Mouse (Mus musculus): Measurements from ENCODE around the gene Tmem94. TPM values are rescaled to one million over a fixed set of nuclear protein-coding genes. Genes with fewer than 3 reads are reported as not detected.
"Not testable (repeated sequence)": the region's sequence is repeated elsewhere in the genome, so short reads cannot be mapped to it uniquely, and the experiment has no call there.

Gene Tmem94
- polyA plus RNA-seq, 1 experiment from 2014 or later: 20.8 TPM

- ATAC-seq (ENCODE audit: low FRiP score); H3K36me3 ChIP-seq (replicated peaks; ENCODE audit: control insufficient read depth, insufficient read depth): not testable (repeated sequence)
Observed at GRCm38 (mm10) chr11:115762176-115762575, 3.1 kb upstream of the Tmem94 start.

GRCm38 (mm10) chr11:115764698-115765097, 535 bp upstream of the Tmem94 start:
- H3K9me3 ChIP-seq (ENCODE audit: control insufficient read depth, low read length): no peaks in the 10 kb centered on the region
- H3K4me3 ChIP-seq (replicated peaks; ENCODE audit: low read length): peak overlapping the region; percentile 64
- peak overlapping the region; percentile 28; the same call in 1 of the 2 replicates for H3K9ac ChIP-seq
- no peaks in the 10 kb centered on the region for H3K36me3 ChIP-seq (replicated peaks; ENCODE audit: control insufficient read depth, insufficient read depth)
- DNase-seq (ENCODE audit: low spot score) (no peak), ATAC-seq (ENCODE audit: low FRiP score) (no peak)
- peak overlapping the region; percentile 47 for H3K4me2 ChIP-seq (replicated peaks)
- WGBS: 28% methylated on average over 2 of the region's 2 CpGs
- peak overlapping the region; percentile 33; the same call in 1 of the 2 replicates for H3K27ac ChIP-seq
- peaks cover 24% of the 10 kb centered on the region for H3K4me1 ChIP-seq (replicated peaks; ENCODE audit: control insufficient read depth, insufficient read depth, low read length)
- no peaks in the 10 kb centered on the region for H3K27me3 ChIP-seq (ENCODE audit: control insufficient read depth, insufficient read depth, low read length)

More at GRCm38 (mm10) chr11:115762176-115762575, 3.1 kb upstream of the Tmem94 start:
- 95% methylated on average over 7 of the region's 7 CpGs for WGBS
- H3K4me1 ChIP-seq (replicated peaks; ENCODE audit: control insufficient read depth, insufficient read depth, low read length); H3K27ac ChIP-seq; H3K27me3 ChIP-seq (ENCODE audit: control insufficient read depth, insufficient read depth, low read length); H3K4me3 ChIP-seq (replicated peaks; ENCODE audit: low read length); H3K9ac ChIP-seq; DNase-seq (ENCODE audit: low spot score); H3K9me3 ChIP-seq (ENCODE audit: control insufficient read depth, low read length); H3K4me2 ChIP-seq (replicated peaks): not testable (repeated sequence)

- ATAC-seq (ENCODE audit: low FRiP score) (peak; percentile 73), DNase-seq (ENCODE audit: low spot score) (peak; percentile 61)
- Histone ChIP-seq H3K4me2 (replicated peaks) (peak overlapping the region; percentile 85), H3K27me3 (ENCODE audit: control insufficient read depth, insufficient read depth, low read length) (no peaks in the 10 kb centered on the region), H3K9ac (peak overlapping the region; percentile 92), H3K27ac (peak overlapping the region; percentile 92), H3K9me3 (ENCODE audit: control insufficient read depth, low read length) (no peaks in the 10 kb centered on the region), H3K4me3 (replicated peaks; ENCODE audit: low read length) (peak overlapping the region; percentile 64), H3K36me3 (replicated peaks; ENCODE audit: control insufficient read depth, insufficient read depth) (no peaks in the 10 kb centered on the region), H3K4me1 (replicated peaks; ENCODE audit: control insufficient read depth, insufficient read depth, low read length) (peaks cover 27% of the 10 kb centered on the region)
- WGBS: under 1% methylated on average over 34 of the region's 34 CpGs
Observed at GRCm38 (mm10) chr11:115765607-115766141, 441 bp downstream of the Tmem94 start.

- peak overlapping the region; percentile 85 for H3K4me2 ChIP-seq (replicated peaks)
- H3K27ac ChIP-seq: peak overlapping the region; percentile 92
- DNase-seq (ENCODE audit: low spot score) (no peak), ATAC-seq (ENCODE audit: low FRiP score) (no peak)
- no peaks in the 10 kb centered on the region for H3K36me3 ChIP-seq (replicated peaks; ENCODE audit: control insufficient read depth, insufficient read depth)
- H3K27me3 ChIP-seq (ENCODE audit: control insufficient read depth, insufficient read depth, low read length): no peaks in the 10 kb centered on the region
- H3K4me3 ChIP-seq (replicated peaks; ENCODE audit: low read length): peak overlapping the region; percentile 64
- H3K9me3 ChIP-seq (ENCODE audit: control insufficient read depth, low read length): no peaks in the 10 kb centered on the region
- WGBS: 39% methylated on average over 13 of the region's 13 CpGs
- peaks cover 27% of the 10 kb centered on the region for H3K4me1 ChIP-seq (replicated peaks; ENCODE audit: control insufficient read depth, insufficient read depth, low read length)
- H3K9ac ChIP-seq: peak overlapping the region; percentile 92
Observed at GRCm38 (mm10) chr11:115766356-115766943, 1.2 kb downstream of the Tmem94 start.

- no peaks in the 10 kb centered on the region for H3K36me3 ChIP-seq (replicated peaks; ENCODE audit: control insufficient read depth, insufficient read depth)
- peaks cover 27% of the 10 kb centered on the region for H3K4me1 ChIP-seq (replicated peaks; ENCODE audit: control insufficient read depth, insufficient read depth, low read length)
- no peaks in the 10 kb centered on the region for H3K27me3 ChIP-seq (ENCODE audit: control insufficient read depth, insufficient read depth, low read length)
- 85% methylated on average over 8 of the region's 8 CpGs for WGBS
- no peaks in the 10 kb centered on the region for H3K9me3 ChIP-seq (ENCODE audit: control insufficient read depth, low read length)
- ATAC-seq (ENCODE audit: low FRiP score) (no peak), DNase-seq (ENCODE audit: low spot score) (no peak)
- H3K4me3 ChIP-seq (replicated peaks; ENCODE audit: low read length): peak overlapping the region; percentile 64; the same call in 1 of the 2 replicates
- peak overlapping the region; percentile 85 for H3K4me2 ChIP-seq (replicated peaks)
- peak overlapping the region; percentile 92; the same call in 1 of the 2 replicates for H3K9ac ChIP-seq
- H3K27ac ChIP-seq: 0 out of 2 replicates have a peak overlapping the region, but pooled peaks have one; percentile 92
Observed at GRCm38 (mm10) chr11:115766981-115767380, 1.7 kb downstream of the Tmem94 start.

- Histone ChIP-seq H3K27ac (0 out of 2 replicates have a peak overlapping the region, but pooled peaks have one; percentile 20), H3K4me3 (replicated peaks; ENCODE audit: low read length) (no peak overlapping the region), H3K4me1 (replicated peaks; ENCODE audit: control insufficient read depth, insufficient read depth, low read length) (peaks cover 27% of the 10 kb centered on the region), H3K9me3 (ENCODE audit: control insufficient read depth, low read length) (no peaks in the 10 kb centered on the region), H3K9ac (peak overlapping the region; percentile 7; the same call in 1 of the 2 replicates), H3K36me3 (replicated peaks; ENCODE audit: control insufficient read depth, insufficient read depth) (no peaks in the 10 kb centered on the region), H3K27me3 (ENCODE audit: control insufficient read depth, insufficient read depth, low read length) (no peaks in the 10 kb centered on the region), H3K4me2 (replicated peaks) (no peak overlapping the region)
- ATAC-seq (ENCODE audit: low FRiP score) (no peak), DNase-seq (ENCODE audit: low spot score) (no peak)
- 87% methylated on average over 3 of the region's 3 CpGs for WGBS
Observed at GRCm38 (mm10) chr11:115768896-115769295, 3.7 kb downstream of the Tmem94 start.

- Histone ChIP-seq H3K9me3 (ENCODE audit: control insufficient read depth, low read length) (no peaks in the 10 kb centered on the region), H3K27ac (no peak overlapping the region)
- WGBS: 85% methylated on average over 4 of the region's 4 CpGs
Observed at GRCm38 (mm10) chr11:115774653-115775052, 9.4 kb downstream of the Tmem94 start.

GRCm38 (mm10) chr11:115775821-115776665, 10.8 kb downstream of the Tmem94 start:
- no peak for DNase-seq (ENCODE audit: low spot score)
- H3K27ac ChIP-seq: peak overlapping the region; percentile 18; the same call in 1 of the 2 replicates
- H3K27me3 ChIP-seq (ENCODE audit: control insufficient read depth, insufficient read depth, low read length): no peaks in the 10 kb centered on the region
- H3K9me3 ChIP-seq (ENCODE audit: control insufficient read depth, low read length): no peaks in the 10 kb centered on the region
- H3K36me3 ChIP-seq (replicated peaks; ENCODE audit: control insufficient read depth, insufficient read depth): peaks cover 5% of the 10 kb centered on the region; the same call in 1 of the 2 replicates
- no peak overlapping the region for H3K9ac ChIP-seq
- H3K4me2 ChIP-seq (replicated peaks): peak overlapping the region; percentile 22; the same call in 1 of the 2 replicates
- peaks cover 34% of the 10 kb centered on the region for H3K4me1 ChIP-seq (replicated peaks; ENCODE audit: control insufficient read depth, insufficient read depth, low read length)
- WGBS: 36% methylated on average over 18 of the region's 18 CpGs
- H3K4me3 ChIP-seq (replicated peaks; ENCODE audit: low read length): no peak overlapping the region
- no peak for ATAC-seq (ENCODE audit: low FRiP score)

More at GRCm38 (mm10) chr11:115774653-115775052, 9.4 kb downstream of the Tmem94 start:
- peaks cover 24% of the 10 kb centered on the region for H3K4me1 ChIP-seq (replicated peaks; ENCODE audit: control insufficient read depth, insufficient read depth, low read length)
- no peak overlapping the region for H3K4me2 ChIP-seq (replicated peaks)
- no peak overlapping the region for H3K4me3 ChIP-seq (replicated peaks; ENCODE audit: low read length)
- H3K27me3 ChIP-seq (ENCODE audit: control insufficient read depth, insufficient read depth, low read length): no peaks in the 10 kb centered on the region
- DNase-seq (ENCODE audit: low spot score): no peak
- ATAC-seq (ENCODE audit: low FRiP score): no peak
- H3K36me3 ChIP-seq (replicated peaks; ENCODE audit: control insufficient read depth, insufficient read depth): peaks cover 5% of the 10 kb centered on the region; the same call in 1 of the 2 replicates
- no peak overlapping the region for H3K9ac ChIP-seq

- Histone ChIP-seq H3K9me3 (ENCODE audit: control insufficient read depth, low read length) (no peaks in the 10 kb centered on the region), H3K4me3 (replicated peaks; ENCODE audit: low read length) (no peak overlapping the region), H3K27ac (no peak overlapping the region), H3K9ac (no peak overlapping the region), H3K4me1 (replicated peaks; ENCODE audit: control insufficient read depth, insufficient read depth, low read length) (peaks cover 41% of the 10 kb centered on the region), H3K36me3 (replicated peaks; ENCODE audit: control insufficient read depth, insufficient read depth) (peaks cover 5% of the 10 kb centered on the region; the same call in 1 of the 2 replicates), H3K4me2 (replicated peaks) (no peak overlapping the region), H3K27me3 (ENCODE audit: control insufficient read depth, insufficient read depth, low read length) (no peaks in the 10 kb centered on the region)
- ATAC-seq (ENCODE audit: low FRiP score) (no peak), DNase-seq (ENCODE audit: low spot score) (no peak)
- WGBS: 54% methylated on average over 9 of the region's 9 CpGs
Observed at GRCm38 (mm10) chr11:115776954-115777353, 11.7 kb downstream of the Tmem94 start.

Data from hindbrain, embryonic 14.5 days (tissue).